Mouse (Mus musculus): ENCODE results near the gene Klhl25. TPM values are rescaled to one million over a fixed set of nuclear protein-coding genes. Genes with fewer than 3 reads are reported as not detected.
"Not testable (repeated sequence)": the region's sequence is repeated elsewhere in the genome, so short reads cannot be mapped to it uniquely, and the experiment has no call there.

Klhl25 gene
- 1 to 10 TPM; 4.9 to 5.4 TPM for total RNA-seq (2021)

- peak; percentile 97 to 98 for DNase-seq
- intact Hi-C loops (cut with DNase I), result loop anchor here (5.0 kb wide), 1 partner anchor 34 kb away; no protein-coding TSS in a partner anchor
These were observed at the start of gene Klhl25 for GRCm38 (mm10) chr7:75848115-75848775. Klhl25 (plus strand) TSS chr7:75848310.

GRCm38 (mm10) chr7:75800530-75800929 lies 47.6 kb upstream of the Klhl25 start:
- intact Hi-C loops (cut with DNase I), result no loop called here
- DNase-seq, result no peak

GRCm38 (mm10) chr7:75801022-75801421 lies 47.1 kb upstream of the Klhl25 start:
- intact Hi-C loops (cut with DNase I), result no loop called here
- no peak for DNase-seq

DNA sequence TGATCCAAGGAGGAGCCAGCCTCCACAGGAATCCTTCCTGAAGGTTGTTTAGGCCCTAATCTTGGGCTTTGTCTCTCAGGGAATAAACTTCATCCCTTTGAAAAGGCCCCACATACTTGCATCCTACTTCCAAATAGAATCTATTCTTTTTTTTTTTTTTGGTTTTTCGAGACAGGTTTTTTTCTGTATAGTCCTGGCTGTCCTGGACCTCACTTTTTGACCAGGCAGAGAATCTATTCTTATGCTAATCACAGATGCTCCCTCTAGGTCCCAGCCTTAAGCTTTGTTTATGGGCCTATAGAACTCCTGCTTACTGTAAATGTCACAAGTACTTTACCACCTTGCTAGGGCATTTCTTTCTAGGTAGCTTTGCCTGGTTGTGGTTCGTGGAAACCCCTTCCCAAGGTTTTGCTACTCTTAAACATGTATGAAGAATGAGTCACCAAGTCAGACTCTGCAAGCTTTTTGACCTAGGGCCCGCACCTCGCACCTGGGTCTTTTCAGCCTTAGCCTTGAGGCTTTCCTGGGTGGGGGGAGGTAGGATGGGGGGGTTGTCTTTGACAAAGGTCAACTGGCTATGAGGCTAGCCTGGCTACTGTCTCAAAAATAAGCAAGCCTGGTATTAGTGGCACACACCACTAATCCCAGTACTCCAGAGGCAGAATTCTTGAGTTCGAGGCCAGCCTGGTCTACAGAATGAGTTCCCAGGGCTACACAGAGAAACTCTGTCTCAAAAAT lies 46.3 kb upstream of the Klhl25 start:
- no peak for DNase-seq
- intact Hi-C loops (cut with DNase I), result no loop called here

DNA sequence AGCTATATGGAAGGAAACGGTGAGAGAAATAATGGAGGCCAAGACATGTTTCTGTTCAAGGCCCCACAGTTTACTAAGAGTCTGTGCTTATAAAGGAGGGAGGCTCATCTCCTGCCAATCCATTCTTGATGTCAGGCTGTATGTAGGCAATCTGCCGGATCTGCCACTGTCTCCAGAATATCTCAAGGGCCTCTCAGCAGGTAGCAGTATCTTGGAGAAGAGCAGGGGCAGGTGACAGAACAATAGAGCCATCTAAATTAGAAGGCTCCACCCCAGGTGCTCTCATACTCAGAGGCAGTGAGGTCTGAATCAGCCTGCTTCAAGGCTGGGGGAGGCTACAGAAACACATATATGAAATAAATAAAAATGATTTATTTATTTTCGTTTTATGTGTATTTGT lies 45.2 kb upstream of the Klhl25 start:
- intact Hi-C loops (cut with DNase I), result no loop called here
- DNase-seq, result no peak

- no peak for DNase-seq
- intact Hi-C loops (cut with DNase I), result no loop called here
These were observed 41.9 kb upstream of the Klhl25 start for GRCm38 (mm10) chr7:75806161-75806560.

DNA sequence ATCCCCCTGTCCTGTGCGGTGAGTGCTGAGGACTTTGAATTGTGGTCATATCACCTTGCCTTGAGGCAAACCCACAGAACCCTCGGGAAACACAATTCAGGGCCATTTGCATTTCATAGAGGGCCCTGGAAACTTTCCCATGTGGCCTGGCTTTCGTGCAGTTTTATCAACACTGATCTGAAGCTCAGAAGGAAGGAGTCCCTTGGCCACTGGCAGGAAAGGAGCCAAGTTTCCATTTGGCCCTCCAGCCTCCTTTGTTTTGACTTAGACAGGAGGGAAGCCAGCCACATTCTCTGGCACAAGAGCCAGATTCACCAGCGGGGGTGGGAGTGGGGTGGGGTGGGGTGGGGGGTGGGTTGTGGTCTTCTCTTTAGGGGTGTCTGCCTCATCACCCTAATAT lies 41.4 kb upstream of the Klhl25 start:
- DNase-seq, result peak; percentile 68 to 71
- intact Hi-C loops (cut with DNase I), result no loop called here

DNA sequence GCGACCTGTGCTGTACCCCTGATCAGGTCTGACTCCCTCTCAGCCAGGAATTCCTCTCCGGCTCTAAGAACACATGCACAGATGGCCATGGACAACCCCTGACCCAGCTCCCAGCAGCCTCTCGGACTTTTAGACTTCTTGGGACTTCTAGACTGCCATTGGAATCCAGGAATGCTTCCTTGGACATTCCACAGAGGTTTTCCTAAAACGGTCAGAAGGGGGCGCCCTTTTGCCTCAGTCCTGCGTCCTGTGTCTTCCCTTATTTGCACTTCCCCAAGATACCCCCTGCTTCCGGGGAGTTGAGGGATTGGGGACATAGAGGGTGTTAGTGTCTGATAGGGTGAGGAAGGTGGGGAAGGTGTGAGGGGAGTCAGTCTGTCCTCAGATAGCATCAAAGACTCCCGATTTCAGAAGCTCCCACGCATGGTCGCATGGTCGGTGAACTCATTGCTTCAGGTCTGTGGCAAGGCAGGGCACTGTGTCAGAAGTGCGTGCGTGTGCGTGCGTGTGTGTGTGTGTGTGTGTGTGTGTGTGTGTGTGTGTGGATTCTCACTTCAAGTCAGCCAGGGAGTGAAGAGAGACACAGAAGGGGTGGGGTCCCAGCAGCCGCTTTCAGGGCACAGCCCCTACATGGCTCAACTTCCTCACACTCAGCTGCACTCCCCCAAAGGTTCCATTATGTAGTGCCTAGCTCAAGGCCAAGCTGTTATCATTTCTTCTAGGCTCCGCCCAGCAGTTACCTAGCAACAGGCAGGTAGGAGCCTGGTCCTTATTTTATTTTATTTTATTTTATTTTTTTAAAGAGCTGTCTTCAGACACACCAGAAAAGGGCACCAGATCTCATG lies 40.4 kb upstream of the Klhl25 start:
- peak; percentile 53 to 66 for DNase-seq
- intact Hi-C loops (cut with DNase I), result no loop called here

DNA sequence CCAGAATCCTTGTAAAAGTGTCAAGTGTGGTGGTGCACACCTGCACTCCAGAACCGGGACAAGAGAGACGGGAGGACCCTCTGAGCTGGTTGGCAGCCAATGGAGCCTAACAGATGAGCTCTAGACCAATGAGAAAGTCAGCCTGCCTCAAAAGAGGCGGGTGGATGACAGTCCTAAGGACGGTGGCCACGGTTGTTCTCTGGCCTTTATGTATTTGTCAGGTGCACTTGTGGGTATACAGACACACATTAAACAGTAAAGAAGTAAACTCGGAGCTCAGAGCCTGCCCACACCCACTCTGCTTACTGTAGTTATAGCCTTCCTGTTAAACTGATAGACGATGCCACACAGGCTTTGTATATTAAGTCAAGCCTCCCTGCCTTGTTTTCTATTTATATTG lies 27.4 kb upstream of the Klhl25 start:
- DNase-seq, result no peak
- intact Hi-C loops (cut with DNase I), result loop anchor here (10.0 kb wide), 2 partner anchors 176 to 446 kb away; no protein-coding TSS in a partner anchor

DNA sequence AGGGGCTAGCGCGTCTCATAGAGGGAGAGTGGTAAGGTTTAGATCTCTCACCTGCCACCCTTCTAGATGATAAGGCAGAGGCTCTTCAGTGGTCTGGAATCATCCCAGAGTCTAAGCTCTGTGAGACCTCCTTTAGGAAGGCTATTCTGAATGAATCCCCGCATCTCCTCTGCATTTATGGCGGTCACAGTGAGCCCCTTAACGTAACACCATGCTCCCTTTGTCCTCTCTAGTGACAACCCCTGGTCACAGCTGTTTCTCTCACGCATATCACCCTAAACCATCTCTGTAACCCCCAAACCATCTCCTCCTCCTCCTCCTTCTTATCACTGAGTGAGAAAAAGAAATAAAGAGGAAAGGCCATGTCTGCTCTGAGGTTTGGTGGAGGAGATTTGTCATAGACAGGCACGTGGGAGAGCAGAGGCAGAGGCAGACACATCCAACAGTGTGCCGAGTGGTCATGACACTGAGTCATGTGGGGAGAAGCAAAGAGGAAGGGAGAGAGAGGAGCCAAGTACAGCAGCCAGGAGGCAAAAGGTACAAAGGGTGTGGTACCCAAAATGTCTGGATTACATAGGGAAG lies 25.9 kb upstream of the Klhl25 start:
- intact Hi-C loops (cut with DNase I), result loop anchor here (10.0 kb wide), 2 partner anchors 177 to 447 kb away; no protein-coding TSS in a partner anchor
- DNase-seq, result no peak

DNA sequence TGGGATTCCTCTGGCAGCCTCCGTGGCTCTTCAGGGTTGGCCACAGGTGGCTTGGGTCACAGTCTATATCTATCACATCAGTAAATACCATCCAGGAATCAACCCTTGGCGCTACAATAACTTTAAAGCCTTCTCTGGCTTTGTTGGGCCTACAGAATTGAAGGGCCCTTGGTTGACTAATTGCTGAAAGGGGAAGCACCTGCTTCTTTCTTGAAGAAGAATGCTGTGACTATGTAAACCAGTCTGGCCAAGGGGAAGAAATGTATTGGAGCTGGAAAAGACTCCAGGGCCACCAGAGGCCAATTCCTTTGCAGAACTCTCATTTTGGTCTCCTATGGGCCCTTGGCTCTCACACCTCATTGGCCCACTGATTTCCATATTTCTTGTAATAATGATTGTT lies 25.0 kb upstream of the Klhl25 start:
- DNase-seq, result no peak
- intact Hi-C loops (cut with DNase I), result loop anchor here (10.0 kb wide), 2 partner anchors 178 to 448 kb away; no protein-coding TSS in a partner anchor

DNA sequence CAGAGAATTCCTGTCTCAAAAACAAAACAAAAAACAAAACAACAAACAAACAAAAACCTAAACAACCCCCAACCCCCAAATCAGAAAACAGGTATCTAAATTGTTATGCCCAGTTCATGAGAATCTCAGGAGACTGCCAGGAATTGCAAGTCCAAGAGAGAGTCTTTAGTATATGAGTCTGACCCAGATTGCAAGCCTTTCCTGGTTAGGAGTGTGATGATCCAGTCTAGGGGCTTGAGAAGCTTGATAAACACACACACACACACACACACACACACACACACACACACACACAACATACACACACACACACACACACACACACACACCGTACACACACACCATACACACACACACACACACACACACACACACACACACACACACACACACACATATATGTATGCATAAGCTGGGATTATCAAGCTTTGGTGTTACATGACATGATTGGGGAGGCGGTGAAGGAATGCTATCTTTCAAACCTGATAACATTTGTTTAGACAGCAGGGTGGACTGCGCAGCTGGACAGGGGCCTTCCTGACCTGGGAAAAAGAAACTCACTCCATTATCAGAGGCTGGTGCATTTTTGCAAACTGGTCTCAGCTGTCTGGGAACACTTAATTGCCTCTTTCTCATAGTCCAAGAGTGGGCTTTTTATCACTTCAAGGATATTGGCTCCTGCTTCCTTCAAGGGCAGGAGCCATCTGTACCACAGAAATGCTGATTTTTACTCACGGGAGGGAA lies 21.6 kb upstream of the Klhl25 start:
- DNase-seq, result no peak
- intact Hi-C loops (cut with DNase I), result loop anchor here (10.0 kb wide), 2 partner anchors 182 to 452 kb away; no protein-coding TSS in a partner anchor

DNA sequence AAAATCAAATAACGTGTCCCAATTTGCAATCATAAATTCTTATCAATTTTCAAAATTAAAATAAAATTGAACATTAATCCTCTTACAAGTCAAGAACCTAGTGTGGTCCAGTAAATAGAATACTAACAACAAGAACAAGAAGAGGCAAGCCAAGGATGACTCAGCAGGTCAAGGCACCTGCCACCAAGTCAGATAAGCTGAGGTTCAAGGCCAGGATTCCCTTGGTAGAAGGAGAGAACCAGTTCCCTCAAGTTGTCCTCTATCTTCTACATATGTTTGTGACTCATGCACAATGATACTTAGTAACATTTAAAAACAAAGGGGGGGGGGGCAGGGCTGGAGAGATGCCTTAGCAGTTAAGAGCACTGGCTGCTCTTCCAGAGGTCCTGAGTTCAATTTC lies 20.8 kb upstream of the Klhl25 start:
- no peak for DNase-seq
- intact Hi-C loops (cut with DNase I), result loop anchor here (10.0 kb wide), 2 partner anchors 183 to 453 kb away; no protein-coding TSS in a partner anchor

DNA sequence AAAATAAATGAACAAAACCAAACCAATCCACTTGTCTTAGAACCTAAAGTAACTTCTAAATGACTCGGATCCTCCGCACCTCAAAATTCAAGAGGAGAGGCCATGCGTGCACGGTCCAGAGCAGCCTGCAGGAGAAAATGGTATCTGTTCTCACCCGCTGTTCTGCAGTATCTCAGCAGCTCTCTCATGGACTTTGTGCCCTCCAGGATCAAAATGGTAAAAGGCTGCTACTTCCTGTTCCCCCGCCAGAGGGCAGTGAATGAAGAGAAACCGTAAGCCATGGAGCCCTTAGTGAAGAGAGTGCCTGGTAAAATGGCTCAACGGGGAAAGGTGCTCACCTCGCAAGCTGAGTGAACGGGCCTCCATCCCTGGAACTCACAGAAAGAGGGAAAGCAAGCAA lies 20.3 kb upstream of the Klhl25 start:
- intact Hi-C loops (cut with DNase I), result loop anchor here (1.0 to 10.0 kb wide), 4 partner anchors 52 to 453 kb away; no protein-coding TSS in a partner anchor
- DNase-seq, result peak; percentile 66 to 74

GRCm38 (mm10) chr7:75828536-75828935 lies 19.6 kb upstream of the Klhl25 start:
- DNase-seq, result no peak
- intact Hi-C loops (cut with DNase I), result loop anchor here (1.0 to 10.0 kb wide), 4 partner anchors 52 to 454 kb away; no protein-coding TSS in a partner anchor

- no peak for DNase-seq
- intact Hi-C loops (cut with DNase I), result no loop called here
These were observed 17.7 kb upstream of the Klhl25 start for GRCm38 (mm10) chr7:75830251-75831060.

GRCm38 (mm10) chr7:75833960-75834359 lies 14.2 kb upstream of the Klhl25 start:
- intact Hi-C loops (cut with DNase I); DNase-seq: not testable (repeated sequence)

DNA sequence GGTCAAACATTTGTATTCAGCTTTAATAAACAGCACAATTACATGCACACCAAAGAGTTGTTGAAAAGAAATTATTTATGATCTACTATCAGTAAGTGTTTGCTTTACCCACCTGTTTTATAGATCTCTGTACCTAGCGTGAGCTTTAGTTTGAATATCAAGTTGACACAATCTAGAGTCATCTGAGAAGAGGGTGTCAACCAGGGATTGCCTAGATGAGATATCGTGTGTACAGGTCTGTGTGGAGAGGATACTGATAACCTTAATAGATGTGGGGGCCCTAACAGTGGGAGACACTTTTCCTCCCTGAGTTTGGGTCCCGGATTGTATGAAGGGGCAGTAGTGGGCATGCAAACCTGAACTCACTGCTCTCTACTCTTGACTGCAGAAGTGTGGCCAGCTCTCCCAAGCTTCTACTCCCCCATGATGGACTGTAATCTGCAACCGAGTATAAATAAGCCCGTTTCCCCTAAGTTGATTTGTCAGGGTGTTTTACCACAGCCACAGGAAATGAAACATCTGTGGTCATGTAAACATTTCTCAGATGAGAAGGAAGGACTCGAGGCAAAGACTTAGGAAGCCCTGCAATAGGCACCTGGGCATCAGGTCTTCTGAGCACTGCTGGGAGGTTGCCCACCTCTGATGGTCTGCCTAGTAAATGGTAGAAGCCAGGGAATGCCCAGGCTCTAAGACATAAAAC lies 13.0 kb upstream of the Klhl25 start:
- DNase-seq; intact Hi-C loops (cut with DNase I): not testable (repeated sequence)
